Mouse (Mus musculus) spleen, postnatal 0 days (tissue): Measurements from ENCODE around the gene Cldnd2. TPM values are rescaled to one million over a fixed set of nuclear protein-coding genes. Genes with fewer than 3 reads are reported as not detected.

ENCODE experiments used
- polyA plus RNA-seq: library from polyadenylated mRNA; unstranded; fragments of >200 nt; fragmentation: Nextera tagmentation; extraction: Ambion mirVana; gene quantifications from 2 replicates; pipeline ENCODE4 v1.2.1, GENCODE M21; 2015

Cldnd2 gene
- polyA plus RNA-seq: not detected in 2 replicates

GRCm38 (mm10) chr7:43440482-43440881, at the start of gene Cldnd2:
Gene Cldnd2, plus strand, starts transcription at chr7:43440782.

GRCm38 (mm10) chr7:43408131-43408553, 32.4 kb upstream of the Cldnd2 start, which contains the start of gene Siglecg:
Gene Siglecg, plus strand, starts transcription at chr7:43408204.

GRCm38 (mm10) chr7:43427406-43427805, 13.2 kb upstream of the Cldnd2 start, which contains the start of gene Lim2:
Gene Lim2, plus strand, starts transcription at chr7:43427670.

DNA sequence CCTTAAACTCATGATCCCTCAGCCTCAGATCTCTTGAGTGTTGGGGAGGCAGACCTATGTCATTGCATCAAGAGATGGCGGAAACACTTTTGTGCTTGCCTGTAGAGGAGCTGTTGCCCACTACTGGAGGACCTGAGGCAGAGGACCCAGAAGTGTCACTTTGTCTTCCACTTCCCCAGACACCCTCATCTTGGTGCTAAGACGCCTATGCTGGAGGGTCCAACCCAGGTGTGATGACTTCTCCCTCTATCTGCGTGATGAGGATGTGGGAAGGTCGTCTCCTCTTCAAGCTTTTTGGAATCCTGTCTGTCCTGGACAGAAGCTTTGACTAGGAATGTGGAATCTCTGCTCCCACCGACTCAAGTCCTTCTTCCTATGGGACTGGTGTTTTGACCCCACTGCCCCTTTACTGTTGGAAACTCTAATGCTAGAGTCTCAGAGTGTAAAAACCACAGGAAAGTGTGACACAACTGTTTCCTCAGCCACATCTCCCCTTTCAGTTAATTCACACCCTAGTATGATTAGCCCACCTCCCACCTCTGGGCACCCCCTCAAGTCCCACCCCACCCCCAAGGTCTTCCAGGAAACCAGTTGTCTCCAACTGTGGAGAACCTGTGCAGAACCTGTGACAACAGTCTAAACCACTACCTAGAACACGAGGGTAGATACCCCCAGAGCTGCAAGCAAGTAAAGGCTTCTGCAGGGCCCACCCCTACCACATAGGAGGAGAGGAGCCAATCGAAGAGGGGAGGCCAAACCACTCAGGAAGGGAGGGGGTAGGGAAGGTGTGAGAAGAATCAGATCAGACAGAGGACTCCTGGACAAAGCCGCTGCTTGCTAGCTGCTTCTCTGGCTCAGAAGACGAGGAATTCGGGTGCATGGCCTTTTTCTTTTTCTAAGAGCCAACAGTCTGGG, 4.0 kb upstream of the Cldnd2 start, which contains the start of gene Nkg7:
Nkg7 (plus strand) TSS at position 733 of the 915 bp plus-strand sequence.

GRCm38 (mm10) chr7:43443917-43444293, 3.3 kb downstream of the Cldnd2 start, which contains the start of the genes Etfb and Gm45233:
Gene Etfb, plus strand, starts transcription at chr7:43444083.
Gene Gm45233, plus strand, starts transcription at chr7:43444128.

DNA sequence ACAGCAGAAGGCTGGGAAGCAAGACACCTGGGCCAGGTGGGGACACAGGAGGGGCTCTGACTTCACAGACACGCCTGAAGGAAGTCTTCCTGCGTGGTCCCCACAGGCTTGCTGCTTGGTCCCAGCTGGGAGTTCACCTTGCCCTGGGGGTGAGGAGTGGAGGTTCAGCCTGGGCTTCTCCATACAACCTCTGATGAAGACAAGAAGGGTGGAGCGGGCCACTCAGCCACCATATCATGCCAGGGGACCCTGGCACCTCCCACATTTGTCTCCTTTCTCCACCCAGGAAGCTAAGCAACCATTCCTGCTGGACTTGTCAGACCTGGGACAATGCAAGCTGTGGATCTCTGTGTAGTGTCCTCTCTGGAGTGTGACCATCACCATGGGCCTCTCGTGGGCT, 22.3 kb downstream of the Cldnd2 start, which contains the start of gene Vsig10l:
Vsig10l (plus strand) TSS at position 301 of the 400 bp plus-strand sequence.

GRCm38 (mm10) chr7:43489631-43490125, 49.1 kb downstream of the Cldnd2 start, which contains the start of gene Iglon5:
Gene Iglon5, minus strand, starts transcription at chr7:43490075.

Other genes starting within 250 kb of the Cldnd2 start
- 5.0 and 5.7 TPM in 2 replicates for gene Zfp715, start 127.5 kb upstream of the Cldnd2 start, polyA plus RNA-seq
- gene Siglecf, start 89.4 kb upstream of the Cldnd2 start, polyA plus RNA-seq: 1.6 and 1.7 TPM in 2 replicates
- gene Siglecg, start 32.6 kb upstream of the Cldnd2 start, polyA plus RNA-seq: 4.9 and 6.5 TPM in 2 replicates
- gene Lim2, start 13.1 kb upstream of the Cldnd2 start, polyA plus RNA-seq: not detected in 2 replicates
- 33.2 and 49.1 TPM in 2 replicates for gene Nkg7, start 3.7 kb upstream of the Cldnd2 start, polyA plus RNA-seq
- 261 and 295 TPM in 2 replicates for gene Etfb, start 3.3 kb downstream of the Cldnd2 start, polyA plus RNA-seq
- not detected in 2 replicates for gene Gm45233, start 3.3 kb downstream of the Cldnd2 start, polyA plus RNA-seq
- 3.4 and 5.6 TPM in 2 replicates for gene Vsig10l, start 22.4 kb downstream of the Cldnd2 start, polyA plus RNA-seq
- gene Iglon5, start 49.3 kb downstream of the Cldnd2 start, polyA plus RNA-seq: not detected in 2 replicates
- gene 4931406B18Rik, start 65.2 kb downstream of the Cldnd2 start, polyA plus RNA-seq: not detected in 2 replicates
- gene Cd33, start 103.6 kb downstream of the Cldnd2 start, polyA plus RNA-seq: 20.9 and 29.8 TPM in 2 replicates
- 0.84 and 0.99 TPM in 2 replicates for gene Zfp658, start 121.5 kb downstream of the Cldnd2 start, polyA plus RNA-seq
- 1.9 and 2.9 TPM in 2 replicates for gene Zfp719, start 138.8 kb downstream of the Cldnd2 start, polyA plus RNA-seq
- not detected in 2 replicates for gene Zfp819, start 166.4 kb downstream of the Cldnd2 start, polyA plus RNA-seq
- gene Ceacam18, start 193.9 kb downstream of the Cldnd2 start, polyA plus RNA-seq: 0.17 and 0.32 TPM in 2 replicates
- gene Siglece, start 219.4 kb downstream of the Cldnd2 start, polyA plus RNA-seq: 11.6 and 13.4 TPM in 2 replicates
- gene Ctu1, start 231.2 kb downstream of the Cldnd2 start, polyA plus RNA-seq: 6.1 and 6.5 TPM in 2 replicates
- gene Klk14, start 249.6 kb downstream of the Cldnd2 start, polyA plus RNA-seq: not detected in 2 replicates